Mouse (Mus musculus): ENCODE measurements around the gene Snip1. TPM values are rescaled to one million over a fixed set of nuclear protein-coding genes. Genes with fewer than 3 reads are reported as not detected.

The Snip1 gene
- polyA plus RNA-seq, 1 experiment from 2014 or later, result 13.6 TPM

DNA sequence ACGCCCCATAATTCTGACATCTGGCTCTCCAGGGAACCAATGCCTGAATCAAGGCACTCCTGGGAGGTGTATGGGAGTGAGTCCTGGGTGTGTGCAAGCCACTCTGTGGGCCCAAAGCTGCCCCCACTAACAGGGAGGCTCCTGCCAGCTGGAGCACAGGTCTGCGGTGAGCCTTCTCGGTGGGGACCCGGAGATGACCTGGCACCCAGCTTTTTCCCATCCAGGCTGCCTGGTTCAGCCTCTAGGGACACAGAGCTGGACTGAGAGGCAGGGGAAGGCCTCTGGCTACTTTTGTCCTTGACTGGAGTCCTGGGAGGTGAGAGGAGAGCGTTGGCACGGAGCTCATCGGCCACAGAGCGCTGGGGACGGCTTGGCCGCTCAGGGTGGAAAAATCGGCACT, 53.2 kb downstream of the Snip1 start:
- Histone ChIP-seq H3K4me3 (ENCODE audit: low read depth, low read length) (no peak overlapping the region), H3K27ac (ENCODE audit: low read depth, low read length) (no peak overlapping the region)

DNA sequence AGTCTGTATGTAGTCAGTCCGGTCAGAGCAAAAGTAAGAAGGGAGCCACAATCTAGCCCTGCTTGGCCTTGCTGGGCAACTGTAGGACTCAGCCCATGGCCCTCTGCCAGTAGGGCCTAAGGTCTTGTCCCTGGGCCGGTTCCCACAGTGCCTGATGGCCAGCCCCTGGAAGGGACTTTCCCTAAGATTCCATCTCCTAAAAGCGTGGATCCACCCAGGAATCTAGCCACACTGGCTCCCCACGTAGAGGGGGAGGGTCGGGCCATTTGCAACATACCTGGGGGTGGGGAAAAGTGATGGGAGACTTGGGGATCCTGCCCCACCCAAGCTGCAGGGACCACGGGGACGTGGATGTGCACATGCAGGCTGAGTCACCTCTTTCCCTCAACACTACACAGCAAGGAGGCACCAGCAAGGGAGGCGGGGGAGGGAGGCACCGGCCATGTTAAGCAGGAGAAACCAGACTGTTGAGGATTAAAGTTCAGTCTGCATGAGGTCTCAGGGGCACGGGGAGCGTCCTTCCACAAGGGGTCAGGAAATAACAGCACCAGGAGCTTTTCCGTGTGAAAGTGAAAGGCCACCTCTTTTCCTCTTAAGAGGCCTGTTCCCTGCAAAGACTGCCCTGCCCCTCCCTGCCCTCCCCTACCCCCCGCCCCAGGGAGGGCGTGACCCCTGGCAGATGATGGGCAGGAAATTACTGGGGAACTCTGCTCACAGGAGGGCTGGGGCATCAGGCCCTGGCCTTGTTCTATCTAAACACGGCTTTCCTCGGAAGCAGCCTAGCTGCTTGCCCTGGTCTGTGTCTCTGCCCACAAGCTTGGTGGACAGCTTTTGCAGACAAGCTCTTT, 56.2 kb downstream of the Snip1 start:
- Histone ChIP-seq H3K9ac (ENCODE audit: low read depth, low read length) (0 out of 2 replicates have a peak overlapping the region, but pooled peaks have one; percentile 22), H3K4me3 (ENCODE audit: low read depth, low read length) (no peak overlapping the region), H3K4me1 (replicated peaks; ENCODE audit: control insufficient read depth, insufficient read depth, low read length) (peaks cover 23% of the 10 kb centered on the region), H3K4me2 (replicated peaks; ENCODE audit: low read depth) (peak overlapping the region; percentile 40), H3K27me3 (replicated peaks; ENCODE audit: control insufficient read depth, insufficient read depth, low read length) (no peaks in the 10 kb centered on the region), H3K9me3 (ENCODE audit: control insufficient read depth) (no peaks in the 10 kb centered on the region), H3K36me3 (ENCODE audit: control insufficient read depth, insufficient read depth) (peaks cover 26% of the 10 kb centered on the region), H3K27ac (ENCODE audit: low read depth, low read length) (peak overlapping the region; percentile 81)
- ATAC-seq, result peak; percentile 79
- 16% methylated on average over 16 of the region's 16 CpGs for WGBS
- peak; percentile 53 for TF ChIP-seq CTCF (IDR thresholded peaks at IDR 0.05; ENCODE audit: low read depth)

More for the DNA sequence above, 53.2 kb downstream of the Snip1 start:
- peaks cover 26% of the 10 kb centered on the region for H3K36me3 ChIP-seq (ENCODE audit: control insufficient read depth, insufficient read depth)
- no peaks in the 10 kb centered on the region for H3K9me3 ChIP-seq (ENCODE audit: control insufficient read depth)
- WGBS, result 95% methylated on average over 11 of the region's 11 CpGs
- no peaks in the 10 kb centered on the region for H3K27me3 ChIP-seq (replicated peaks; ENCODE audit: control insufficient read depth, insufficient read depth, low read length)
- no peak overlapping the region for H3K4me2 ChIP-seq (replicated peaks; ENCODE audit: low read depth)
- H3K4me1 ChIP-seq (replicated peaks; ENCODE audit: control insufficient read depth, insufficient read depth, low read length), result peaks cover 22% of the 10 kb centered on the region
- H3K9ac ChIP-seq (ENCODE audit: low read depth, low read length), result no peak overlapping the region
- no peak for TF ChIP-seq CTCF (IDR thresholded peaks at IDR 0.05; ENCODE audit: low read depth)
- no peak for ATAC-seq

DNA sequence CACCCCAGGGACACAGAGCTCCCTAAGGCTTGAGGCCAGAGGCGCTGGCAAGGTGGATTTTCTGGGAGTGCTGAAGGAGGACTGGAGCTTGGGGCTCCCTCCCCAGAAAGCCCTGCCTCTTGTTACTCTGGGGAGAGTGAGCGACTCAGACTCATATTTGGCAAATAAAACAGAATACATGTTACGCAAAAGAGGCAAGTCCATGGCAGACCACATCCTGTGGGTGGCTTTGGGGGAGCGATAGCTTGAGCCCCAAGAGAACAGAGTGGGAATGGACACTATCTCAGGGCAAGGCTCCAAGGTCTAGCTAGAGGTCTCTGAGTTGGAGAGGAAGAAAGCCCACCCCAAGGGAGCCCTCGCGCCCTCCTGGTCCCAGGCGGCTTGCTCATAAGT, 56.8 kb downstream of the Snip1 start:
- Histone ChIP-seq H3K9ac (ENCODE audit: low read depth, low read length) (no peak overlapping the region), H3K27ac (ENCODE audit: low read depth, low read length) (peak overlapping the region; percentile 81), H3K9me3 (ENCODE audit: control insufficient read depth) (no peaks in the 10 kb centered on the region), H3K4me1 (replicated peaks; ENCODE audit: control insufficient read depth, insufficient read depth, low read length) (peaks cover 23% of the 10 kb centered on the region), H3K27me3 (replicated peaks; ENCODE audit: control insufficient read depth, insufficient read depth, low read length) (no peaks in the 10 kb centered on the region), H3K4me2 (replicated peaks; ENCODE audit: low read depth) (peak overlapping the region; percentile 40; the same call in 1 of the 2 replicates), H3K4me3 (ENCODE audit: low read depth, low read length) (no peak overlapping the region), H3K36me3 (ENCODE audit: control insufficient read depth, insufficient read depth) (peaks cover 26% of the 10 kb centered on the region)
- TF ChIP-seq CTCF (IDR thresholded peaks at IDR 0.05; ENCODE audit: low read depth), result no peak
- no peak for ATAC-seq
- WGBS, result 72% methylated on average over 7 of the region's 7 CpGs

Other genes starting within 250 kb of the Snip1 start
- 19.9 and 22.7 TPM in 2 replicates for gene Yrdc, start 216.0 kb upstream of the Snip1 start, polyA plus RNA-seq (2015; fragmentation: Nextera tagmentation; extraction: Ambion mirVana)
- gene 1110065P20Rik, start 215.5 kb upstream of the Snip1 start, polyA plus RNA-seq (2015; fragmentation: Nextera tagmentation; extraction: Ambion mirVana), result 58.8 and 59.4 TPM in 2 replicates
- 0.17 and 0.24 TPM in 2 replicates for gene Maneal, start 204.5 kb upstream of the Snip1 start, polyA plus RNA-seq (2015; fragmentation: Nextera tagmentation; extraction: Ambion mirVana)
- gene Epha10, start 185.8 kb upstream of the Snip1 start, polyA plus RNA-seq (2015; fragmentation: Nextera tagmentation; extraction: Ambion mirVana), result 0.03 and 0.04 TPM in 2 replicates
- 4.3 and 4.7 TPM in 2 replicates for gene 9930104L06Rik, start 129.6 kb upstream of the Snip1 start, polyA plus RNA-seq (2015; fragmentation: Nextera tagmentation; extraction: Ambion mirVana)
- gene Cdca8, start 127.4 kb upstream of the Snip1 start, polyA plus RNA-seq (2015; fragmentation: Nextera tagmentation; extraction: Ambion mirVana), result 26.3 and 28.1 TPM in 2 replicates
- 5.5 and 5.7 TPM in 2 replicates for gene Rspo1, start 80.2 kb upstream of the Snip1 start, polyA plus RNA-seq (2015; fragmentation: Nextera tagmentation; extraction: Ambion mirVana)
- 28.6 and 30.9 TPM in 2 replicates for gene Gnl2, start 50.1 kb upstream of the Snip1 start, polyA plus RNA-seq (2015; fragmentation: Nextera tagmentation; extraction: Ambion mirVana)
- not detected in 2 replicates for gene Dnali1, start 969 bp upstream of the Snip1 start, polyA plus RNA-seq (2015; fragmentation: Nextera tagmentation; extraction: Ambion mirVana)
- gene Meaf6, start 18.5 kb downstream of the Snip1 start, polyA plus RNA-seq (2015; fragmentation: Nextera tagmentation; extraction: Ambion mirVana), result 23.0 and 24.8 TPM in 2 replicates
- gene Zc3h12a, start 61.2 kb downstream of the Snip1 start, polyA plus RNA-seq (2015; fragmentation: Nextera tagmentation; extraction: Ambion mirVana), result 1.3 and 1.5 TPM in 2 replicates